Mouse (Mus musculus) adrenal gland, adult 10 weeks (tissue): ENCODE data around the gene Slc34a3. TPM values are rescaled to one million over a fixed set of nuclear protein-coding genes. Genes with fewer than 3 reads are reported as not detected.

Source experiments
- polyA plus RNA-seq: library from polyadenylated mRNA; stranded (reverse); fragments of 350-450 nt; fragmentation: Illumina TruSeq; extraction: RNeasy Lipid Tissue Mini Kit (QIAGEN cat#74804); gene quantifications from one replicate; pipeline ENCODE4 v1.2.3, GENCODE M21; 2014; ENCODE audit warnings: low read depth, low replicate concordance

Slc34a3 gene
- not detected for polyA plus RNA-seq

GRCm38 (mm10) chr2:25234050-25234449 lies at the start of gene Slc34a3:
Slc34a3 (minus strand) TSS chr2:25234364.

GRCm38 (mm10) chr2:25271827-25272511 lies 37.8 kb upstream of the Slc34a3 start, which contains the start of the genes Ssna1 and Anapc2:
Ssna1 (minus strand) TSS chr2:25272438.
Anapc2 (plus strand) TSS chr2:25272478.

GRCm38 (mm10) chr2:25262291-25262767 lies 28.2 kb upstream of the Slc34a3 start, which contains the start of gene Tprn:
Tprn (plus strand) TSS chr2:25262618.

DNA sequence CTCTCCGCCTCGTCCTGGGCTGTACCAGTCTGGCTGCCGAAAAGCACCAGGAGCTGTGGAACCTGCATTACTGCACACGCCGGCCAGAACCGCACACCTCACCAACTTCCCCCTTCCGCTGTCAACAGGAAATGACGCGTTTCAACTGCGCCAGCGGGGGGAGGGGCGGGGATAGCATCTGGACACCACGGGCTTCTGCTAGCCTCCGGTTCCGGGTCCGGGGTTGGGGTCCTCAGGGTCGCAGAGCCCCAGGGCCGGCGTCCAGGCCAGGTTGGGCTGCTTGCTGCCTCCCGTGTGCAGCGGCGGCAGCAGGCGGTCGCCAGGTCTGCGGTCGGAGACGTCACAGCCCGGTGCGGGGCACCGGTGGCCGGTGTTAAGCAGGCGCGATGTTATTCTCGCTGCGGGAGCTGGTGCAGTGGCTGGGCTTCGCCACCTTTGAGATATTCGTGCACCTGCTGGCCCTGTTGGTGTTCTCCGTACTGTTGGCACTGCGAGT lies 21.2 kb upstream of the Slc34a3 start, which contains the start of gene Tmem203:
Gene Tmem203, plus strand, starts transcription at position 156 of the 496 bp plus-strand sequence.

DNA sequence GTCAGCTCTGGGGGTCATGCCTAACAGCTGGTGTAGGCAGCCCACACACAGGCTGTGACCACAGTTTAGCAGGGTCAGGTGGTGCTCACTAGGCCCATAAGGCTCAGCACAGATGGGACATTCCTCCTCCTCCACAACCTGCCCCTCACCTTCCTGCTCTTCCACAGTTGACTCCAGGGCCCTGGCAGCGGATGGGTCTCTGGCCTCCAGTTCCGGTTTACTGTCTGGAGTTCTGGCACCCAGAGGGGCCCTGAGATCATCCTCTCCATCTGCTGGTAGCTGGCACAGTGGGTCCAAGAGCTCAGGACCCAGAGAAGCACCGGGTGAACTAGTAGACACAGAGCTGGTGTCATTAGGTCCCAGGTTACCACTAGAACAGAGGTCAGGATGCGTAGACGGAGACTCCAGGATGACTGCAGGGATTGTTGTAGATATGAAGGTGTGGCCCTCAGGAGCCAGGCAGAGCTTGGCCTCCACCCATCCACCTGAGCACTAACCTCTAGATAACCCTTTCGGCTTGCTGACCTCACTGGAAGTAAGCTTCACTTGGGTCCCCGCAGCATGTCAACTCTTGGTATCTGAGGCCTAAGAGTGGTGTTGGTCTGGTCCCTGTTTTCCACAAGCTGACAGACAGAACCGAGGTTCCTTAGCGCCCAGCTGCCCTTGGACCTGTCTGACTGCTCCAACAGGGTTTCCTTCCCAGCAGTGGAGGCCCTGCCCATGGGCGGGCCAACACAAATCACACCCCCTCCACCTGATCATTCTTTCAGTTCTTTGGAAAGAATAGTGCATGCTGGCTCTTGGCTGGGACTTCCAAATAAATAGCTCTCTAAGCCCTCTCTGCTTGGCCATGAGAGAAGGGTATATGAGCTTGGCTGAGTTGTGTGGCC lies 12.3 kb upstream of the Slc34a3 start, which contains the start of gene AL732309.1:
Gene AL732309.1, minus strand, starts transcription at position 681 of the 890 bp plus-strand sequence.

GRCm38 (mm10) chr2:25242101-25242506 lies 7.9 kb upstream of the Slc34a3 start, which contains the start of the genes Rnf208 and Cysrt1:
Rnf208 (plus strand) TSS chr2:25242255.
Cysrt1 (minus strand) TSS chr2:25242452.

GRCm38 (mm10) chr2:25236614-25237013 lies 2.5 kb upstream of the Slc34a3 start, which contains the start of gene Rnf224:
Rnf224 (minus strand) TSS chr2:25236787.

DNA sequence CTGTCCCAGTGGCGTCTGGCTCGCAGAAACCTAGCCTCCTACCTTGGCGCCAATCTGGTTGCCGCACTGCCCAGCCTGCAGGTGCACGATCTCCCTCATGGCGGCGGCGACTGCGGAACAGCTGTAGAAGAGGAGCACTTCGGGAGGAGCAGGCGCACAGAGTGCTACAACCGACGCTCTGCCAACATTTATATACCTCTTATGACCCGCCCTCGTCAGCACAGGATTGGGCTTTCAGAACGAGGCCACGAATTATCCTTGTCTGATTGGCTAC lies 9.7 kb downstream of the Slc34a3 start, which contains the start of gene Tubb4b:
Gene Tubb4b, minus strand, starts transcription at position 211 of the 274 bp plus-strand sequence.

GRCm38 (mm10) chr2:25218445-25218844 lies 15.7 kb downstream of the Slc34a3 start, which contains the start of gene Fam166a:
Fam166a (plus strand) TSS chr2:25218745.

DNA sequence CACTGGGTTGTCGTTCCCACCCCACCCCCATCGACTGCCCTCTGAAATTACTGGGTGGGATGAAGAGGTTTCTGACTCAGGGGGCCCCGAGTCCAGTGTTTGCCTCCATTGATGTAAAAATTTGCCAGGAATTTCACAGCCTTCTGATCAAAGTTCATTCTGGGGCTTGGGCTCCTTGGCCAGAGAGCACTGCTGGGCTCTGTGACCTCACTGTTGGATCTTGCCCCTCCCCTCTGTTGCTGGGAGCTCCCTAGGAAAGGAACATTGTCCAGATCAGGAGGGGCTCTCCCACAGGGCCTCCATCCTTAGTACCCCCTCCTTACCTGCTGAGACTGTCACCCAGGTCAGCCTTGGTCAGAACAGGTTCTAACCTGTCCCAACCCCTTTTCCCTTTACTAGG lies 19.7 kb downstream of the Slc34a3 start, which contains the start of gene Stpg3:
Gene Stpg3, minus strand, starts transcription at position 194 of the 400 bp plus-strand sequence.

GRCm38 (mm10) chr2:25211121-25211670 lies 23.0 kb downstream of the Slc34a3 start, which contains the start of gene Nelfb:
Nelfb (minus strand) TSS chr2:25211489.

GRCm38 (mm10) chr2:25196172-25196954 lies 37.8 kb downstream of the Slc34a3 start, which contains the start of gene Tor4a:
Tor4a (minus strand) TSS chr2:25196886.

GRCm38 (mm10) chr2:25180478-25180903 lies 53.7 kb downstream of the Slc34a3 start, which contains the start of gene Nrarp:
Nrarp (plus strand) TSS chr2:25180758.

Other genes with a start within 250 kb of the Slc34a3 start
- gene Nsmf, start 180.0 kb downstream of the Slc34a3 start, polyA plus RNA-seq, result 4.8 TPM
- not detected for gene Entpd8, start 154.1 kb downstream of the Slc34a3 start, polyA plus RNA-seq
- not detected for gene Noxa1, start 139.2 kb downstream of the Slc34a3 start, polyA plus RNA-seq
- 3.8 TPM for gene Nrarp, start 53.6 kb downstream of the Slc34a3 start, polyA plus RNA-seq
- 5.8 TPM for gene Tor4a, start 37.5 kb downstream of the Slc34a3 start, polyA plus RNA-seq
- gene Nelfb, start 22.9 kb downstream of the Slc34a3 start, polyA plus RNA-seq, result 6.9 TPM
- gene Stpg3, start 19.7 kb downstream of the Slc34a3 start, polyA plus RNA-seq, result not detected
- gene Fam166a, start 15.6 kb downstream of the Slc34a3 start, polyA plus RNA-seq, result not detected
- 50.4 TPM for gene Tubb4b, start 9.7 kb downstream of the Slc34a3 start, polyA plus RNA-seq
- not detected for gene Rnf224, start 2.4 kb upstream of the Slc34a3 start, polyA plus RNA-seq
- not detected for gene Rnf208, start 7.9 kb upstream of the Slc34a3 start, polyA plus RNA-seq
- gene Cysrt1, start 8.1 kb upstream of the Slc34a3 start, polyA plus RNA-seq, result not detected
- 0.93 TPM for gene AL732309.1, start 12.5 kb upstream of the Slc34a3 start, polyA plus RNA-seq
- gene Tmem203, start 21.1 kb upstream of the Slc34a3 start, polyA plus RNA-seq, result not detected
- 0.52 TPM for gene Tprn, start 28.3 kb upstream of the Slc34a3 start, polyA plus RNA-seq
- 2.9 TPM for gene Ssna1, start 38.1 kb upstream of the Slc34a3 start, polyA plus RNA-seq
- 6.7 TPM for gene Anapc2, start 38.1 kb upstream of the Slc34a3 start, polyA plus RNA-seq
- gene Tmem210, start 53.8 kb upstream of the Slc34a3 start, polyA plus RNA-seq, result not detected
- gene Lrrc26, start 55.6 kb upstream of the Slc34a3 start, polyA plus RNA-seq, result not detected
- gene Grin1, start 84.8 kb upstream of the Slc34a3 start, polyA plus RNA-seq, result 2.7 TPM
- gene Man1b1, start 98.0 kb upstream of the Slc34a3 start, polyA plus RNA-seq, result 23.9 TPM
- 15.1 TPM for gene Dpp7, start 122.0 kb upstream of the Slc34a3 start, polyA plus RNA-seq
- 0.41 TPM for gene Uap1l1, start 131.3 kb upstream of the Slc34a3 start, polyA plus RNA-seq
- not detected for gene Sapcd2, start 138.0 kb upstream of the Slc34a3 start, polyA plus RNA-seq
- gene Entpd2, start 161.5 kb upstream of the Slc34a3 start, polyA plus RNA-seq, result 1.6 TPM
- gene Npdc1, start 165.0 kb upstream of the Slc34a3 start, polyA plus RNA-seq, result 16.0 TPM
- not detected for gene Fut7, start 188.9 kb upstream of the Slc34a3 start, polyA plus RNA-seq
- gene Abca2, start 194.3 kb upstream of the Slc34a3 start, polyA plus RNA-seq, result 1.9 TPM
- not detected for gene Clic3, start 222.5 kb upstream of the Slc34a3 start, polyA plus RNA-seq
- 1.5 TPM for gene Paxx, start 226.7 kb upstream of the Slc34a3 start, polyA plus RNA-seq
- not detected for gene Ptgds, start 235.7 kb upstream of the Slc34a3 start, polyA plus RNA-seq